Mouse (Mus musculus): ENCODE measurements around the gene Msmp. TPM values are rescaled to one million over a fixed set of nuclear protein-coding genes. Genes with fewer than 3 reads are reported as not detected.
A peak's percentile ranks its signal among the peaks of the same experiment; 100 is the strongest.
"Not testable (repeated sequence)": the region's sequence is repeated elsewhere in the genome, so short reads cannot be mapped to it uniquely, and the experiment has no call there.

Msmp gene
- total RNA-seq, 2 experiments from 2014 or later, result not detected

GRCm38 (mm10) chr4:43598650-43599380 is 14.5 kb upstream of the Msmp start:
- intact Hi-C loops (cut with DNase I), result no loop called here
- no peak for DNase-seq (ENCODE audit: low spot score in 2 of 2)

GRCm38 (mm10) chr4:43598200-43598599 is 13.9 kb upstream of the Msmp start:
- DNase-seq (ENCODE audit: low spot score in 2 of 2), result no peak
- intact Hi-C loops (cut with DNase I), result no loop called here

- intact Hi-C loops (cut with DNase I), result not testable (repeated sequence)
These were observed 12.3 kb upstream of the Msmp start for GRCm38 (mm10) chr4:43596597-43596996.

GRCm38 (mm10) chr4:43593453-43593852 is 9.2 kb upstream of the Msmp start:
- intact Hi-C loops (cut with DNase I), result no loop called here
- no peak for DNase-seq (ENCODE audit: low spot score in 2 of 2)

More at GRCm38 (mm10) chr4:43596597-43596996, 12.3 kb upstream of the Msmp start:
- DNase-seq (ENCODE audit: low spot score in 2 of 2), result not testable (repeated sequence)

GRCm38 (mm10) chr4:43591961-43592360 is 7.7 kb upstream of the Msmp start:
- intact Hi-C loops (cut with DNase I), result no loop called here
- no peak for DNase-seq (ENCODE audit: low spot score in 2 of 2)

- DNase-seq (ENCODE audit: low spot score in 2 of 2), result no peak
- intact Hi-C loops (cut with DNase I), result no loop called here
These were observed 7.2 kb upstream of the Msmp start for GRCm38 (mm10) chr4:43591543-43591942.

GRCm38 (mm10) chr4:43587681-43588080 is 3.4 kb upstream of the Msmp start:
- intact Hi-C loops (cut with DNase I), result no loop called here
- no peak for DNase-seq (ENCODE audit: low spot score in 2 of 2)

- no peak for DNase-seq (ENCODE audit: low spot score in 2 of 2)
- intact Hi-C loops (cut with DNase I), result no loop called here
These were observed 2.1 kb upstream of the Msmp start for GRCm38 (mm10) chr4:43586411-43586810.

GRCm38 (mm10) chr4:43585682-43586081 is 1.4 kb upstream of the Msmp start:
- intact Hi-C loops (cut with DNase I), result no loop called here
- DNase-seq (ENCODE audit: low spot score in 2 of 2), result no peak

- intact Hi-C loops (cut with DNase I), result no loop called here
- DNase-seq (ENCODE audit: low spot score in 2 of 2), result no peak
These were observed 873 bp downstream of the Msmp start for GRCm38 (mm10) chr4:43583421-43583820.

GRCm38 (mm10) chr4:43582241-43582640 is 2.1 kb downstream of the Msmp start:
- no peak for DNase-seq (ENCODE audit: low spot score in 2 of 2)
- intact Hi-C loops (cut with DNase I), result no loop called here

- no peak for DNase-seq (ENCODE audit: low spot score in 2 of 2)
- intact Hi-C loops (cut with DNase I), result no loop called here
These were observed 2.9 kb downstream of the Msmp start for GRCm38 (mm10) chr4:43581381-43581780.

- intact Hi-C loops (cut with DNase I), result no loop called here
- DNase-seq (ENCODE audit: low spot score in 2 of 2), result no peak
These were observed 3.6 kb downstream of the Msmp start for GRCm38 (mm10) chr4:43580721-43581120.

- no peak for DNase-seq (ENCODE audit: low spot score in 2 of 2)
- intact Hi-C loops (cut with DNase I), result no loop called here
These were observed 4.6 kb downstream of the Msmp start for GRCm38 (mm10) chr4:43579731-43580130.

- intact Hi-C loops (cut with DNase I), result no loop called here
These were observed 5.0 kb downstream of the Msmp start for GRCm38 (mm10) chr4:43579256-43579655.

GRCm38 (mm10) chr4:43578376-43579204 is 5.7 kb downstream of the Msmp start, which contains the start of the genes Rgp1 and Gba2:
Gene Rgp1 (plus strand): TSS chr4:43578715.
Gene Gba2 (minus strand): TSS chr4:43578873.
- intact Hi-C loops (cut with DNase I), result no loop called here
- DNase-seq (ENCODE audit: low spot score in 2 of 2), result peak; percentile 60 to 83

More at GRCm38 (mm10) chr4:43579256-43579655, 5.0 kb downstream of the Msmp start:
- DNase-seq (ENCODE audit: low spot score in 2 of 2), result no peak

GRCm38 (mm10) chr4:43577237-43577881 is 6.9 kb downstream of the Msmp start:
- DNase-seq (ENCODE audit: low spot score in 2 of 2), result no peak
- intact Hi-C loops (cut with DNase I), result no loop called here

- intact Hi-C loops (cut with DNase I), result no loop called here
- DNase-seq (ENCODE audit: low spot score in 2 of 2), result no peak
These were observed 8.9 kb downstream of the Msmp start for GRCm38 (mm10) chr4:43575356-43575755.

GRCm38 (mm10) chr4:43573561-43573960 is 10.7 kb downstream of the Msmp start:
- intact Hi-C loops (cut with DNase I), result no loop called here
- no peak for DNase-seq (ENCODE audit: low spot score in 2 of 2)

GRCm38 (mm10) chr4:43571395-43572045 is 12.8 kb downstream of the Msmp start:
- intact Hi-C loops (cut with DNase I), result no loop called here
- no peak for DNase-seq (ENCODE audit: low spot score in 2 of 2)

All from left cerebral cortex, postnatal 14 days (tissue).